Mouse (Mus musculus): ENCODE measurements at regions not wholly inside any gene's neighbourhood (a gene's known extent, or its start where the extent isn't known, plus 50 kb on each side); places are given as distances from the start of the nearest gene placed in this dataset.
"Not testable (repeated sequence)": the region's sequence is repeated elsewhere in the genome, so short reads cannot be mapped to it uniquely, and the experiment has no call there.

DNA sequence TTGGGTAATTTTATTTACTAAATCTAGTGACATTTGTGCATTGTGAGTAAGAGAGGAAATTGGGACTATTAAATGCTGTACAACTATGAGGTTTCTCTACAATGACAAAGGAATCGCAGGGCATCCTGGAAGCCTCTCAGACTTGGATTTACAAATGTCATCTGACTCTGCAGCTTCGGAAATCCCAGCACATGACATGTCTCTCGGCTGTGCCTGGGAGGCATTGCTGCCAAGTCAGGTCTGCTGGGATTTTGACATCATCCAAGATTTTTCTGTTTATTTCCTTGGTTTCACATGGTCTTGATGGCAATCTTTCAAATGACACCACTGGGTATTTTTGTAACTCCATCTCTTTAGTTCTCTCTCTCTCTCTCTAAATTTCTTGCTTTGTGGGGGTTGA lies 99.4 kb upstream of the Hivep1 start:
- no peaks in the 10 kb centered on the region for H3K27me3 ChIP-seq (replicated peaks; ENCODE audit: control insufficient read depth, insufficient read depth, low read length)
- no peaks in the 10 kb centered on the region for H3K4me1 ChIP-seq (ENCODE audit: control insufficient read depth, insufficient read depth, low read length)
- H3K9ac ChIP-seq (ENCODE audit: low read length), result no peak overlapping the region
- H3K4me3 ChIP-seq (ENCODE audit: low read depth, low read length), result no peak overlapping the region
- DNase-seq (ENCODE audit: low spot score), result peak; percentile 23
- H3K4me2 ChIP-seq (ENCODE audit: low read length), result no peak overlapping the region
- no peaks in the 10 kb centered on the region for H3K9me3 ChIP-seq (replicated peaks; ENCODE audit: control insufficient read depth, low read length)
- WGBS, result 79% methylated on average over 3 of the region's 3 CpGs
- no peak overlapping the region for H3K27ac ChIP-seq (ENCODE audit: low read depth, low read length)
- H3K36me3 ChIP-seq (ENCODE audit: control insufficient read depth, insufficient read depth, low read length), result no peaks in the 10 kb centered on the region
- no peak for ATAC-seq

DNA sequence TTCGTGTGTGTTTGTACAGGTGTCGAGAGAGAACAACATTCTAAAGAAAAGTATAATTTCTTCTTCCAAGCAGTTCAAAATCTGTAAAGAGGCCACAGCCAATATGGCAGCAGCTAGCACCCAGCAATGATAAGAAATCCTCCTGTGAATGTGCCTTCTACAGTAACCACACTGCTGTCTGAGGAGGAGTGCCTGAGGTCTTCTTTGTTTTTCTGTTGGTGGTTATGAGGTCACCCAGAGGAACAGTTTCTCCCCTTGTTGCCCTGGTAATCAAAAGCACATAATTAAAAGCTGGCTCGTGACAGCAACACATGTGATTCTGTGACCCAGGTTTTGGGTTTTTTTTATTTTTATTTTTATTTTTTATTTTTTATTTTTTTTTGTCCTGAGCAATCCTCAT lies 100.8 kb upstream of the Adtrp start:
- DNase-seq (ENCODE audit: low spot score) (no peak), ATAC-seq (no peak)
- Histone ChIP-seq H3K4me1 (ENCODE audit: control insufficient read depth, insufficient read depth, low read length) (no peaks in the 10 kb centered on the region), H3K9ac (ENCODE audit: low read length) (no peak overlapping the region), H3K27me3 (replicated peaks; ENCODE audit: control insufficient read depth, insufficient read depth, low read length) (no peaks in the 10 kb centered on the region), H3K4me2 (ENCODE audit: low read length) (no peak overlapping the region), H3K9me3 (replicated peaks; ENCODE audit: control insufficient read depth, low read length) (no peaks in the 10 kb centered on the region), H3K36me3 (ENCODE audit: control insufficient read depth, insufficient read depth, low read length) (no peaks in the 10 kb centered on the region), H3K27ac (ENCODE audit: low read depth, low read length) (no peak overlapping the region), H3K4me3 (ENCODE audit: low read depth, low read length) (no peak overlapping the region)
- WGBS, result 81% methylated on average over 3 of the region's 3 CpGs

GRCm38 (mm10) chr13:41932313-41933100 lies 85.0 kb upstream of the Adtrp start:
- 86% methylated on average over 12 of the region's 12 CpGs for WGBS
- Histone ChIP-seq H3K27ac (ENCODE audit: low read depth, low read length) (no peak overlapping the region), H3K36me3 (ENCODE audit: control insufficient read depth, insufficient read depth, low read length) (no peaks in the 10 kb centered on the region), H3K4me1 (ENCODE audit: control insufficient read depth, insufficient read depth, low read length) (no peaks in the 10 kb centered on the region), H3K9me3 (replicated peaks; ENCODE audit: control insufficient read depth, low read length) (no peaks in the 10 kb centered on the region), H3K27me3 (replicated peaks; ENCODE audit: control insufficient read depth, insufficient read depth, low read length) (no peaks in the 10 kb centered on the region), H3K9ac (ENCODE audit: low read length) (no peak overlapping the region), H3K4me2 (ENCODE audit: low read length) (no peak overlapping the region), H3K4me3 (ENCODE audit: low read depth, low read length) (no peak overlapping the region)
- DNase-seq (ENCODE audit: low spot score), result no peak
- ATAC-seq, result no peak

- Histone ChIP-seq H3K9ac (ENCODE audit: low read length) (no peak overlapping the region), H3K4me2 (ENCODE audit: low read length) (no peak overlapping the region), H3K4me3 (ENCODE audit: low read depth, low read length) (no peak overlapping the region), H3K36me3 (ENCODE audit: control insufficient read depth, insufficient read depth, low read length) (no peaks in the 10 kb centered on the region), H3K4me1 (ENCODE audit: control insufficient read depth, insufficient read depth, low read length) (no peaks in the 10 kb centered on the region), H3K27me3 (replicated peaks; ENCODE audit: control insufficient read depth, insufficient read depth, low read length) (no peaks in the 10 kb centered on the region), H3K9me3 (replicated peaks; ENCODE audit: control insufficient read depth, low read length) (no peaks in the 10 kb centered on the region), H3K27ac (ENCODE audit: low read depth, low read length) (no peak overlapping the region)
- ATAC-seq (no peak), DNase-seq (ENCODE audit: low spot score) (no peak)
- WGBS, result 78% methylated on average over 1 of the region's 1 CpGs
Measured at GRCm38 (mm10) chr13:41929768-41930167, 82.3 kb upstream of the Adtrp start.

GRCm38 (mm10) chr13:41925851-41926250 lies 78.4 kb upstream of the Adtrp start:
- 84% methylated on average over 2 of the region's 2 CpGs for WGBS
- H3K4me3 ChIP-seq (ENCODE audit: low read depth, low read length); H3K4me2 ChIP-seq (ENCODE audit: low read length); H3K36me3 ChIP-seq (ENCODE audit: control insufficient read depth, insufficient read depth, low read length); H3K27me3 ChIP-seq (replicated peaks; ENCODE audit: control insufficient read depth, insufficient read depth, low read length); ATAC-seq; H3K27ac ChIP-seq (ENCODE audit: low read depth, low read length); H3K9me3 ChIP-seq (replicated peaks; ENCODE audit: control insufficient read depth, low read length); H3K4me1 ChIP-seq (ENCODE audit: control insufficient read depth, insufficient read depth, low read length); H3K9ac ChIP-seq (ENCODE audit: low read length); DNase-seq (ENCODE audit: low spot score): not testable (repeated sequence)

- 14% methylated on average over 2 of the region's 2 CpGs for WGBS
- no peaks in the 10 kb centered on the region for H3K36me3 ChIP-seq (ENCODE audit: control insufficient read depth, insufficient read depth, low read length)
- H3K4me2 ChIP-seq (ENCODE audit: low read length), result no peak overlapping the region
- no peaks in the 10 kb centered on the region for H3K4me1 ChIP-seq (ENCODE audit: control insufficient read depth, insufficient read depth, low read length)
- H3K27me3 ChIP-seq (replicated peaks; ENCODE audit: control insufficient read depth, insufficient read depth, low read length), result no peaks in the 10 kb centered on the region
- no peak overlapping the region for H3K27ac ChIP-seq (ENCODE audit: low read depth, low read length)
- no peak overlapping the region for H3K9ac ChIP-seq (ENCODE audit: low read length)
- no peak for DNase-seq (ENCODE audit: low spot score)
- no peak overlapping the region for H3K4me3 ChIP-seq (ENCODE audit: low read depth, low read length)
- H3K9me3 ChIP-seq (replicated peaks; ENCODE audit: control insufficient read depth, low read length), result no peaks in the 10 kb centered on the region
- ATAC-seq, result no peak
Measured at GRCm38 (mm10) chr13:41925211-41925610, 77.7 kb upstream of the Adtrp start.

GRCm38 (mm10) chr13:41921178-41921577 lies 73.7 kb upstream of the Adtrp start:
- Histone ChIP-seq H3K27ac (ENCODE audit: low read depth, low read length) (no peak overlapping the region), H3K27me3 (replicated peaks; ENCODE audit: control insufficient read depth, insufficient read depth, low read length) (no peaks in the 10 kb centered on the region), H3K9me3 (replicated peaks; ENCODE audit: control insufficient read depth, low read length) (no peaks in the 10 kb centered on the region), H3K4me1 (ENCODE audit: control insufficient read depth, insufficient read depth, low read length) (no peaks in the 10 kb centered on the region), H3K9ac (ENCODE audit: low read length) (no peak overlapping the region), H3K4me3 (ENCODE audit: low read depth, low read length) (no peak overlapping the region), H3K4me2 (ENCODE audit: low read length) (no peak overlapping the region), H3K36me3 (ENCODE audit: control insufficient read depth, insufficient read depth, low read length) (no peaks in the 10 kb centered on the region)
- WGBS, result 86% methylated on average over 6 of the region's 6 CpGs
- DNase-seq (ENCODE audit: low spot score) (no peak), ATAC-seq (no peak)

GRCm38 (mm10) chr13:41918525-41918924 lies 71.0 kb upstream of the Adtrp start:
- DNase-seq (ENCODE audit: low spot score) (peak; percentile 11), ATAC-seq (no peak)
- 4% methylated on average over 5 of the region's 5 CpGs for WGBS
- Histone ChIP-seq H3K27me3 (replicated peaks; ENCODE audit: control insufficient read depth, insufficient read depth, low read length) (no peaks in the 10 kb centered on the region), H3K4me1 (ENCODE audit: control insufficient read depth, insufficient read depth, low read length) (no peaks in the 10 kb centered on the region), H3K27ac (ENCODE audit: low read depth, low read length) (no peak overlapping the region), H3K4me2 (ENCODE audit: low read length) (no peak overlapping the region), H3K9me3 (replicated peaks; ENCODE audit: control insufficient read depth, low read length) (no peaks in the 10 kb centered on the region), H3K4me3 (ENCODE audit: low read depth, low read length) (no peak overlapping the region), H3K9ac (ENCODE audit: low read length) (no peak overlapping the region), H3K36me3 (ENCODE audit: control insufficient read depth, insufficient read depth, low read length) (no peaks in the 10 kb centered on the region)

- not testable (repeated sequence) for H3K4me2 ChIP-seq (ENCODE audit: low read length); H3K9ac ChIP-seq (ENCODE audit: low read length); ATAC-seq; H3K4me3 ChIP-seq (ENCODE audit: low read depth, low read length); H3K36me3 ChIP-seq (ENCODE audit: control insufficient read depth, insufficient read depth, low read length); DNase-seq (ENCODE audit: low spot score); H3K27me3 ChIP-seq (replicated peaks; ENCODE audit: control insufficient read depth, insufficient read depth, low read length); H3K9me3 ChIP-seq (replicated peaks; ENCODE audit: control insufficient read depth, low read length); H3K4me1 ChIP-seq (ENCODE audit: control insufficient read depth, insufficient read depth, low read length); H3K27ac ChIP-seq (ENCODE audit: low read depth, low read length)
- 89% methylated on average over 9 of the region's 9 CpGs for WGBS
Measured at GRCm38 (mm10) chr13:41915816-41916215, 68.3 kb upstream of the Adtrp start.

All from forebrain, embryonic 14.5 days (tissue).